Mouse (Mus musculus): Measurements from ENCODE around the gene Ttll13.

Gene Ttll13

DNA sequence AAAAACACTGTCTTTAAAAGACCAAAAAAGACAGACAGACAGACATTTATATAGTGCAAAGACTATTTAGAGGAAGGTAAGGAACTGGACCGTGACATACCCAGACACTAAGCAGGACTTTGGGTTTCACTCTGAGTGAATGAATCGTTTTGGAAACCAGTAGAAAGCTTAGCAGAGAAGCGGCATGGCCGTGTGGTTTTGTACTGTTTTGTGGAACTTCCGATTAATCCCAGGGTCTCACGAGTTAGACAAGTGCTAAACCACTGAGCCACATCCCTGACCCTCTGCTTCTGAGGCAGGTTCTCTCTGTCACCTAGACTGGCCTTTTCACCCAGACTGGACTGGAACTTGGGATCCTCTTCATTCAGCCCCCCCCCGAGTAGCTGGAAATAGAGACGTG lies 31.7 kb upstream of the Ttll13 start:
- no peak for DNase-seq (ENCODE audit: low read depth)

DNA sequence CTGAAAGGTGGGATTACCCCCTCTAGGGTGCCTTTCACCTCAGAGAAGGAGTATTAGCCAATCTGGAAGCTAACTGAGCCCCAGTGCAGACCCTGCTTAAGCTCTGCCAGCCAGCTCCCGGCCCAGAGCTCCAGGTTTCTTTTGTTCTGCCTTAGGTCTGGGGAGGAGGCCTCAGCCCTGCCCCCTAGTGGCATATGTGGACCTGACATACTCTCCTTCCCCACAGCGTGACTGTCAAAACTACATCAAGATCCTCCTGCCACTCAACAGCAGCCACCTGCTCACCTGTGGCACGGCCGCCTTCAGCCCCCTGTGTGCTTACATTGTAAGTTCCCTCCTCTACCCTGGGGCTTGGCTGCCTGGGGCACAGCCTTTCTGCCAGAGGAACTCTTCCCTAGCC lies 30.8 kb upstream of the Ttll13 start:
- DNase-seq (ENCODE audit: low read depth): peak; percentile 89

DNA sequence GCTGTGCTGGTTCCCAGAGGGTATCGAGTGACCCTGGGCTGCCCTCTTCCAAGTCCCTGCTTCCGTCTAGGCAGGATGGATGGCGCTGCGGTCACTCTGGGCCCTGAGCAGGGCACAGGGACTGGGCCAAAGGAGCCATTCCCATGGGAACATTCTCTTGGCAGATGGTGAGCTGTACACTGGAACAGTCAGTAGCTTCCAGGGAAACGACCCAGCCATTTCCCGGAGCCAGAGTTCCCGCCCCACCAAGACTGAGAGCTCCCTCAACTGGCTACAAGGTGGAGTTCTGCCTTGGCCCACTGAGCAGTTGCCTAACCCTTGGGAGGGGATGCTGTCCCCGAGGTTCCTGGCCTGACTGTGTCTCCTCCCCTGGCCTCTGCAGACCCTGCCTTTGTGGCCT lies 29.6 kb upstream of the Ttll13 start:
- DNase-seq (ENCODE audit: low read depth): no peak

DNA sequence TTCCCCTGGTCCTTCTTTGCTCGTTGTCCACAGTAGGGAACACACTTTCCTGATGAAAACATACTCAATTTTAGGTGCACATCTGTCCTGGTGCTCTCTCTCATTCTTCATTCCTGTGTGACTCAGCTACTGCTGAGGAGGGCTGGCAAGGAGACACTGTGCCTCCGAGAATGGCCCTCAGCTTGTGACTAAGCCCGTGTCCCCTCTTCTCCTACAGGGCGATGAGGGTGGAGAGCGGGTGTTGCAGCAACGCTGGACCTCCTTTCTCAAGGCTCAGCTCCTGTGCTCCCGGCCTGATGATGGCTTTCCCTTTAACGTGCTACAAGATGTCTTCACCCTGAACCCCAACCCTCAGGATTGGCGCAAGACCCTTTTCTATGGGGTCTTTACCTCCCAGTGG lies 27.5 kb upstream of the Ttll13 start:
- DNase-seq (ENCODE audit: low read depth): no peak

DNA sequence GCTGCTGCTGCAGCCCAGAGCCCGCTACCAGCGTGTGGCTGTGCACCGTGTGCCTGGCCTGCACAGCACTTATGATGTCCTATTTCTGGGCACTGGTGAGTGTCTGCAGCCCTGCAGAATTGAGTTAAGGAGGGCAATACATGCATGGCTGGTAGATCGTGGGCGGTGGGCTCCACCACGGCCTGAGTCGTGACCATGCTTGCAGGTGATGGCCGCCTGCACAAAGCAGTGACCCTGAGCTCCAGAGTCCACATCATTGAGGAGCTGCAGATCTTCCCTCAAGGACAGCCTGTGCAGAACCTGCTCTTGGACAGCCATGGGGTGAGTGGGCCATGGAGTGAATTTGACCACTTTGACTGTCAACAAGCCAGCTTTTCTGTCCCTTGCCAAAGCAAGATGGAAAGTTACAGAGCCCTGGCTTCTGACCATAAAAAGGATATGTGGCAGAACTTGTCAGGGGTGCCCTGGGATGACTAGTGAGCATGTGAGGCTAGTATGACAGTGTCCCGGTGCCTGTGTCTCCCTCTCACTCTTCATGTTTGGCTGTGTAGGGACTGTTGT lies 25.9 kb upstream of the Ttll13 start:
- no peak for DNase-seq (ENCODE audit: low read depth)

DNA sequence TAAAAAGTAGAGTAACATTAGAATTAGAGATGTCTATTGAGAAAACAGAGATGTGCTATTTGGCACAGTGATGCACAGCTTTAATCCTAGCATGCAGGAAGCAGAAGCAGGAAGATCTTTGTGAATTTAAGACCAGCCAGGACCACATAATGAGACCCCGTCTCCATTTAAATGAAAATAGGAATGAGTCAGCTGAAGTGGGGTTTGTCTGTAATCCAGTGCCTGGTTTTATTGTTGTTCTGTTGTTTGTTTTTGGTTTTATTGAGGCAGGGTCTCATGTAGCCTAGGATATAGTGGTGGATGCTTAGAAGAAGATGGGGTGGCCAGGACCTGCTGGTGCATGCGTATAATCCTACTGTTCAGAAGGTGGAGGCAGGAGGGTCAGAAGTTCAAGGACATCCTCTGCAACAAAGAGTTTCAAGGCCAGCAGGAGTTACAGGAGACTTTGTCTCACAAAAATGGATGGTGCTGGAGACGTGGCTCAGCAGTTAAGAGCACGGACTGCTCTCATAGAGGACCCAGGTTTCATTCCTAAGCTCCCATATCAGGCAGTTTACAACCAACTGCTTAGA lies 24.9 kb upstream of the Ttll13 start:
- DNase-seq (ENCODE audit: low read depth): no peak

DNA sequence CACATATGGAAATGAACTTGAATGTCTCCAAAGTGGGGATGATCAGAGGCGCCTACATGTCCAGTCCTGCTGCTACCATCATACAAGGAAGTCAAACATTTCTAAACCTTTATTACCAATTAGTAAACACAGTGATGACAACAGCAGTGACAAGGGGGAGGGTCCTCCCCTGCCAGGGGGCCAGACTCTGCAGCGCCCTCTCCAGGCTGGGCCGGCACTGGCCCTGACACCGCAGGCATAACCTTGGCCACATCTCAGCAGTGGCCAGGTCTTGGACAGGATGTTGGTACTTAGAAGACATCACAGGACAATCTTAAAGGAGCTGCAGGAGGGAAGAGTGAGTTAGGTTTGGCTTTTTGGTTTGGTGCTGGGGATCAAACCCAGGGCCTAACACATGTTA lies 19.1 kb upstream of the Ttll13 start:
- DNase-seq (ENCODE audit: low read depth): peak; percentile 26

DNA sequence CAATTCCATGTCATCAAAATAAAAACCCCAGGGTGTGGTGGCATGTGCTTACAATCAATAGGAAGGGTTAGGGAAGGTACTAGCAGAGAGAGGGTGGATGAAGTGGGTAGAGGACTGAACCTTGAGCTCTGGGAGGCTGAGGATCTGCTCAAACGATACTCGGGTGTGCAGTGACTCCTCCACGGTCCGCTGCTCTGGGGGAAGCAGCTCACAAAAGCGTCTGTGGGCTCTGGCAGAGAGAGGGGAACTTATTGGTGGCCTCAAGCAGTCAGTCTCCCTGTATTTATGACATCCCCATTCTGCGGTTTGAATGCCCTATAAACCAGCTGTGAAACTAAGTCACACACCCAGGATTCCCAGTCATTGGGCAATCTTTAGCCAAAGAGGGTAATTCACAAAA lies 16.0 kb upstream of the Ttll13 start:
- DNase-seq (ENCODE audit: low read depth): no peak

DNA sequence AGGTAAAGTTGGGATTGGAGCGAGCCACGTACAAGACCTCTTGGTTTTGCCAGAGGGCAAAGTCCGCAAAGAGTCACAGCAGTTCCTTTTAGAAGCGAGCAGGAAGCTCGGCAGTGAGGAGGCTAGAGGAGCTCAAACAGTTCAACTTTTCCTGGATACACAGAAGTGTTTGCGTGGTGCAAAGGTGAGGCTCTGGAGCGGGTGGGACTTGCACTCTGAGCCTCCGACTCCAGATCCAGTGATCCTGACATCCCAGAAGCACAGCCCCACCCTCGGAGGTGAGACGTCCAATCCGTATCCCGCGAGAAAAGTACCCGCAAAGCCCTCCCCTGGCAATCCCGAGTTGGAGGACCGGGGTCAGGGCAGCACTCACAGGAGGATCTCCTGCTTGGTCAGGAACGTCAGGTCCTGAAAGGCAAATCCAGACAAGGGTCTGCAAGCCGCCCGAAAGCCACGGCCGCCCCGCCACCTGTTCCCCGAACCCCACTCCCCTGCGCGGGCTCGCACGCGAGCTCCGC lies 14.1 kb upstream of the Ttll13 start:
- DNase-seq (ENCODE audit: low read depth): peak; percentile 58

DNA sequence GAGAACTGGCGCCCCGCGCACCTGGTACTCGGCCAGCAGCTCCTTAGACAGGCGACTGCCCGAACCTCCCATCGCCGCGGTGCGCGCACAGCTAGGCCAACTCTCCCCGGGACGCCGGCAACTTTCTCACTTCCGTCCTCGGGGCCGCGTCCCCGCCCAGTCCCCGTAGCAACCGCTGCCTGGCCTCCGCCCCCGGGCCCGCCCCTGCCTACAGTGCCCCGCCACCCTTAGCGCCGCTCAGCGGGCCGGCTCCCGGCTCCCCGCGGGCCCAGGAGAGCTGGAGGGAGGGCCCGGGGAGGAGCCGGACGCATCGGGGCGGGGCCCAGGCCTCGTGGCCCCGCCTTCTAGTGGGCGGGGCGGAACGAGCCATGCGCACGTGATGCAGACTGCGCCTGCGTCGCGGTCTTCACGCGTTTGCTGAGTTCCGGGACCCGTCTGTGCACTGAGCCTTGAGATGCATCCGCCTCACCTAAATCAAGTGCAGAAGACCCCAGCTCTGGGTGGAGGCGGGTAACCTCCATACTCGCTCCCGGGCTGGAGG lies 13.6 kb upstream of the Ttll13 start, which contains the start of the genes Cib1 and Gdpgp1:
Gene Cib1, minus strand, starts transcription at position 325 of the 541 bp plus-strand sequence.
Gene Gdpgp1, plus strand, starts transcription at position 377 of the 541 bp plus-strand sequence.
- peak; percentile 100 for DNase-seq (ENCODE audit: low read depth)

DNA sequence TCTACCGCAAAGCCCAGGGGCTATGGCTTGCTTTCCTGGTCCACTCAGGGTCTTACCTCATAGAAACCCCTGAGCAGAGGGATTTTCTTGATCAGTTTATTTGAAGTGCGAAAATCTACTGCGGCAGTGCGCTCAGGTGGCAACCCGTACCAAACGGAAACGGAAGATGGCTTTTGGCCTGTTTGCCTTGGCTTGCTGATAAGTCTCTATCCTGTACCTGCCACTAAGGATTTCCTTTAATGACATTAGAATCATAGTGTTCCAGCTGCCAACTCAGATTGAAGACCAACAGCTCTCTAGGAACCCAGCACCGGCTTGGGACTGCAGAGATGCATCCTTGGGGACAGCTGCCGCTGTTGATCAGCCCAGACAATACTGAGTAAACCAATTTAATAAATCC lies 12.4 kb upstream of the Ttll13 start:
- DNase-seq (ENCODE audit: low read depth): peak; percentile 42

DNA sequence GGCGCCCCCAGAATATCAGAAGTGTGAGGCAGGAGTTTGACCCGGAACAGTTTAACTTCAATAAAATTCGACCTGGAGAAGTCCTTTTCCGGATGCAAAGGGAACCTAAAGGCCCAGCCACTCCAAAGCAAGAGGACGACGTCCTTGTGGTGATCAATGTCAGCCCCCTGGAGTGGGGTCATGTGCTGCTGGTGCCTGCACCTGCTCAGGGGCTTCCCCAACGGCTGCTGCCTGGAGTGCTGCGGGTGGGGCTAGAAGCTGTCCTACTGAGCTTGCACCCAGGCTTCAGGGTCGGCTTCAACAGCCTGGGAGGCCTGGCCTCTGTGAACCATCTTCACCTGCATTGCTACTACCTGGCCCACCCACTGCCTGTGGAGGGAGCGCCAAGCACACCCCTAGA lies 7.6 kb upstream of the Ttll13 start:
- no peak for DNase-seq (ENCODE audit: low read depth)

DNA sequence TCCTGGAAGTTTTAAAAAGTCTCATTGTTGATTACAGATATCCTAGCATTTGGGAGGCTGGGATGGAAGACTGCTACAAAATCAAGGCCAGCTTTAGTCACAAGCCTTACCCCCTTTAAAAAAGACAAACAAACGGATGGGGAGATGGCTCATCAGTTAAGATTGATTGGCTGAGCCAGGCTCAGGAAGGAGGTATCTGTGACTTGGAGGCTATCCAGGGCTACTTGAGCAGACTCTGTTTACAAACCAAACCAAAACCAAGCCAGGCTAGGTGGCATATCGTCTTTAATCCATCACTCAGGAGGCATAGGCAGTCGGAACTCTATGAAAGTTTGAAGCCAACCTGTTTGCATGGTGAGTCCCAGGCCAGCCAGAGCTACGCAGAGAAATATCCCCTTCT lies 4.5 kb upstream of the Ttll13 start:
- DNase-seq (ENCODE audit: low read depth): no peak

DNA sequence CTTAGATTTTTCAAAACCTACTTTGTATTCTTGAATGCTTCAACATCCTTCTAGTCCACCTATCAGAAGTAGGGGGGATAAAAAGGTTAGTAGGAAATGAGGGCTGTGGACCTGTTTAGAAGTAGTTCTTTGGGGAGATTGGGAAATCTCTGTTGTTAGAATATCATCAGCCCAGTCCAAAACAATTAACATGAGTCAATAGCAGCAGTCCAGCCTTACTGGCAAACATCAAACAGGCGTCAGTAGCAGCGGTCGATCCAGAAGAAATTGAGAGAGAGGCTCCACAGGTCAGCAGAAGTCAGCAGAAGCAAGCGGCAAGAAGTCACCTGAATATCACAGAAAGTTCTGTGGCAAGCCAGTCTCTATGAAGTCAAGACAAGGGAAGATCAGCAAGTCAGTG lies 1.3 kb upstream of the Ttll13 start:
- no peak for DNase-seq (ENCODE audit: low read depth)

DNA sequence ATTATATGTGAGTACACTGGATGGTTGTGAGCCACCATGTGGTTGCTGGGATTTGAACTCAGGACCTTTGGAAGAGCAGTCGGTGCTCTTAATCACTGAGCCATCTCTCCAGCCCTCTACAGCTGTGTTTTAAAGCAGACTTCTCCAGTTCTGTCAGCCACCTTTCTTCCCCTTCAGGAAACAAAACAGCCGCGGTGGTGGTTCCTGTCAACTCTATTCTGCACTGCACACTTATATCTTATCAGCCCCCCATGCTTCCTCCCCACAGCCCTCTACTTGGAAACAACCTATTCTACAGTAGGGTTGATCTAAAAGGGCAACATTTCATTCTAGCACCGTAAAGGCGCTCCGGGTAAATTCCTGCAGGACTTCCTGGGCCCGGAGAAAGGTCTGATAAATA lies 683 bp downstream of the Ttll13 start:
- DNase-seq (ENCODE audit: low read depth): no peak

DNA sequence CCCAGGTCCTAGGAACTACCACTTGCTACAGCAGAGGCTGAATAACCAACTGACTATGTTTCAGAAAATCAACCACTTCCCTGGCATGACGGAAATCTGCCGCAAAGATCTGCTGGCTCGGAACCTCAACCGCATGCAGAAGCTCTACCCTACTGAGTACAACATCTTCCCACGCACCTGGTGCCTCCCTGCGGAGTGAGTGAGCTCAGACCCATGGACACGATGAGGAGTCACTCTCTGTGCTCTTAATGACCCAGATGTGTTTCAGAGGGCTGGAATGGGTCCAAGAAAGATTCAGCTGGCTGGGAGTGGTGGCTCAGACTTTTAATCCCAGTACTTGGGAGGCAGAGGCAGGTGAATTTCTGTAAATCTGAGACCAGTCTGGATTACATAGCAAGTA lies 6.3 kb downstream of the Ttll13 start:
- no peak for DNase-seq (ENCODE audit: low read depth)

DNA sequence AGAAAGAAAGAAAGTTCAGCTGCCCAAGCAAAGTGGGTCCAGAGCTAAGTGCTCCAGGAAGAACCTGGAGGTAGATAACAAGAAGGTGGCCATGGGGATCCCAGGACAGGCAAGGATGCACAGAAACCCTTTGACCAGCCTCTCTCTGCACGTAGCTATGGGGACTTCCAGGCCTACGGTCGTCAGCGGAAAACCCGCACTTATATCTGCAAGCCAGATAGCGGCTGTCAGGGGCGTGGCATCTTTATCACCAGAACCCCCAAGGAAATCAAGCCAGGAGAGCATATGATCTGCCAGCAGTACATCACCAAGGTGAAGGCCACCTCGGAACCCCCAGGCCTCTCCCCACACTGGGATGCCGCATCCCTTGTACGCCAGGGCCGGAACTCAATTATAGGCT lies 6.7 kb downstream of the Ttll13 start:
- no peak for DNase-seq (ENCODE audit: low read depth)

DNA sequence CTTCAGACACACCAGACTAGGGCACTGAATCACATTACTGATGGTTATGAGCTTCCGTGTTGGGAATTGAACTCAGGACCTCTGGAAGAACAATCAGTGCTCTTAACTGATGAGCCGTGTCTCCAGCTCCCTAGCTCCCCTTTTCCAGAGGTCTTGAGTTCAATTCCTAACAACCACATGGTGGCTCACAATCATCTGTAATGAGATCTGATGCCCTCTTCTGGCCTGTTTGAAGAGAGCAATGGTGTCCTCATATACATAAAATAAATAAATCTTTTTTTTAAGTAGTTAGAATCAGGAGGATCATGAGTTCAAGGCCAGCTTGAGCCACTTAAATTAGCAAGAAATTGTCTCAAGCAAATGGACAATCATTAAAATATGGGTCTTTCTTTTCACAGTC lies 9.8 kb downstream of the Ttll13 start:
- DNase-seq (ENCODE audit: low read depth): peak; percentile 29

DNA sequence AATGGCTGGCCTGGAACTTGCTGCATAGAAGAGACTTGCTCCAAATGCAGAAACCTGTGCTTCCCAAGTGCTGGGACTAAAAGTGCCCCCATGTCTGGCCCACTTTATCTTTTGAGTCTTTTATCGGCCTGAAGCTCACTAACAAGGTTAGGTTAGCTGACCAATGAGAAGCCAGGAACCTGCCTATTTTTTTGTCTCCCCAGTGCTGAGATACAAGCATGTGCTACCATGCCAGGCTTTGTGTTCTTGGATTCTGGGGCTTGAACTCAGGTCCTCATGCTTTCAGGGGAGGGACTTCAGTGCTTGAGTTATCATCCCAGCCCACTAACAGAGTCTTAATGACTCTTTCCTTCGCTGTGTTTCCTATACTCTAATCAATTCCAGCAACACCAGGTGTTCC lies 11.5 kb downstream of the Ttll13 start:
- no peak for DNase-seq (ENCODE audit: low read depth)

DNA sequence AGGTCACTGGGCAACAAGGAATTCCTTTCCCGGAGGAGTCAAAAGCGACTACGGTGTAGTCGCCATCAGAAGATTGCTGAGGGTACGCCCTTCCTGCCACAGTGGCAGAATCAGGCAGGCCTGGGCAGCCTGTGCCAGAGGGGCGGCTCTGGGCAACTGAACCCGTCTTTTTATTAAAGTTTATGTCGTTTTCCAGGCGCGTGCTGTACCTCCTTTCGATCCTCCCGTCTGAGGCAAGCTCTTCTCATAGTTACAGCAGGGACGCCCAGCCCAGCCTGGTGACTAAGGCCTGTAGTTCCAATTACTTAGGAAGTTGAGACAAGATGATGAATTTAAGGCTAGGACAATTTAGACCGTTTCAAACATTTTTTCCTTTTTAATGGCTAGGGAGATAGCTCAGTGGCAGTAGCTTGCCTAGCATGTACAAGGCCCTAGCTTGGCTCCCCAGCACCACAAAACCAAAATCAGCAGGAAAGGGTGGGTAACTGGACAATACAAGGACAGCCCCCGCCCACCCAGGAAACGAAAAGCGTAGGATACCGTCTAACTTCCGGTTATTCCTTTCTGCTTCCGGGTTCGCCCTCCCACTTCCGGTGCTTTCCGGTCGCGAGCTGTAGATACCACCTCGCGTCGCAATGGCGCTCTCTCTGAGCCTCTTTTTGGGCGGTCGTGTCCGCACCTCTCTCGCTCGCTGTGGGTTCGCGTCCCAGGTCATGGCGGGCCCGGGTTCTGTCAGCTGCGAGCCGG lies 14.6 kb downstream of the Ttll13 start, which contains the start of gene Ngrn:
Gene Ngrn, plus strand, starts transcription at position 591 of the 747 bp plus-strand sequence.
- DNase-seq (ENCODE audit: low read depth): peak; percentile 87

DNA sequence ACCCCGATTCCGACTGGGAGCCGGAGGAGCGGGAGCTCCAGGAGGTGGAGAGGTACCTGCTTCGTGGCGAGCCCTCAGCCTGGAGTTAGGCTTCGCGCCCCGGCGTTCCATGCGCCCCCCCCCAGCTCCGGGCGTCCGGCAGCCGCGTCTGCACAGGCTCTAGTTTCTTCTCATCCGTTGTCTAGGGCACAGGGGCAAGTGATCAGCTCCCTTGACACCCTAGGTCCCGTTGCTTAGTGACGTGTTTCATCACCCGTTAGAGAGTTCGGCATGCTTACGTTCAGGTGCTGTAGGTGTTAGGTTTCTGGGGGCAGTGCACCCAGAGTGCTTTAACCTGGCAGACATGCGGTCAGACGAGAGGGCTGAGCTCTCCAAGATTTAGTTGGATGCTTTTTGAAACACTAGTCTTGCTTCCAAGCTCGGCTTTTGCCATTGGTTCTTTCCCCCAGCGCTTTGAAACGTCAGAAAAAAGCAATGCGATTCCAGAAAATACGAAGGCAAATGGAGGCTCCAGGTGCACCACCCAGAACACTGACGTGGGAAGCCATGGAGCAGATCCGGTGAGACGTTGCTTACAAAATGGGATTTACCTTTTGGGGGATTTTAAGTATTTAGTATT lies 15.3 kb downstream of the Ttll13 start:
- DNase-seq (ENCODE audit: low read depth): no peak

DNA sequence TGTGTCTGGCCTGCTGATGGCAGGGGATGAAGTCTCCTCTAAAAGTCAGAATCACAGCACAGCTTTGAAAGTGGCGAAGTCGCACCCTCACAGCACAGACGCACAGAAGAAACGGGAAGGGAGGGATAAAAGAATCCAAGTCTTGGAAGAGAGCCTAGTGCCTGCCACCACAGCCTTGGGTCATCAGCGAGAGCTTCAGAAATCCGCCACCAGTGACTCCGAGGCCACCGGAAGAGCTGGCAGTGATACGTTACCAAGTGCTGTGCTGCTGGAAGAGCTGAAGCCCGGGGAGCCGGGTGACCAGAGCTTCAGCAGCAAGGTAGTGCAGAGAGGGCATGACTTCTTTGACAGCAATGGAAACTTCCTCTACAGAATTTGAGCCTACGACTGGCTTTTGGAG lies 18.4 kb downstream of the Ttll13 start:
- no peak for DNase-seq (ENCODE audit: low read depth)

DNA sequence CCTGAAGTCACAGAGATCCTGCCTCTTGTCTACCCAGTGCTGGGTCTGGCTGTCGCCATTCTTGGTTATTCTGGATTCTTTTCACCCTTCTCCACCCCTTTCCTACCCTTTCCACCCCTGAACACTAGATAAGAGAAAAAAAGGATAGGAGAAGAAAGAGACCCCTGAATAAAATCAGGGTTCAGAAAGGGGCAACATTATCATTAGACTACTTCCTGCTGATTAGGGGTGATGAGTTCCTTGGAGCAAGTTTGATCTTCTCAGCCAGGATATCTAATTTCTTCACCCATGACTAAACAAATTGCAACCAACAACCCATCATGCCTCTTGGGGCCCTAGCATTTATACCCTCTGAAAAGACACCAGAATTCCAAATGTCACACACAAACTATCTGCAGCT lies 21.6 kb downstream of the Ttll13 start:
- no peak for DNase-seq (ENCODE audit: low read depth)
